Mouse (Mus musculus) liver, embryonic 12.5 days (tissue): ENCODE measurements at regions not wholly inside any gene's neighbourhood (a gene's known extent, or its start where the extent isn't known, plus 50 kb on each side); places are given as distances from the start of the nearest gene placed in this dataset.

Experiments used
- ATAC-seq: fragments of 200-750 bp; cut with Nextera tagmentation; 2 replicates; pipeline ENCODE4 v1.8.0; 2017; ENCODE audit warnings: moderate number of reproducible peaks, mild to moderate bottlenecking, moderate library complexity
- H3K27ac ChIP-seq: fragments of 300-500 bp; sonication (generic); 2 replicates; pipeline ENCODE4 v1.5.1; 2016; ENCODE audit warnings: mild to moderate bottlenecking
- H3K27me3 ChIP-seq: fragments of 300-500 bp; sonication (generic); replicated peaks from 2 replicates; pipeline ENCODE4 v1.6.1; 2016; ENCODE audit warnings: mild to moderate bottlenecking, moderate library complexity
- H3K36me3 ChIP-seq: fragments of 300-500 bp; sonication (generic); 2 replicates; pipeline ENCODE4 v1.6.1; 2016; ENCODE audit warnings: mild to moderate bottlenecking, moderate library complexity
- H3K4me1 ChIP-seq: fragments of 300-500 bp; sonication (generic); 2 replicates; pipeline ENCODE4 v1.6.1; 2016
- H3K4me2 ChIP-seq: fragments of 300-500 bp; sonication (generic); 2 replicates; pipeline ENCODE4 v1.6.1; 2016; ENCODE audit warnings: mild to moderate bottlenecking, moderate library complexity
- H3K4me3 ChIP-seq: fragments of 300-500 bp; sonication (generic); 2 replicates; pipeline ENCODE4 v1.5.1; 2016; ENCODE audit warnings: mild to moderate bottlenecking, moderate library complexity
- H3K9ac ChIP-seq: fragments of 300-500 bp; sonication (generic); 2 replicates; pipeline ENCODE4 v1.6.1; 2016; ENCODE audit warnings: mild to moderate bottlenecking, moderate library complexity
- H3K9me3 ChIP-seq: fragments of 300-500 bp; sonication (generic); replicated peaks from 2 replicates; pipeline ENCODE4 v1.6.1; 2016; ENCODE audit warnings: mild to moderate bottlenecking, moderate library complexity
- WGBS: fragments of 180-500 bp; shearing (Covaris S2); methylation state at CpG from one replicate; pipeline ENCODE4 v1.1.7; 2016; ENCODE audit not compliant: insufficient replicate concordance; 5-methylcytosine and 5-hydroxymethylcytosine counted together

DNA sequence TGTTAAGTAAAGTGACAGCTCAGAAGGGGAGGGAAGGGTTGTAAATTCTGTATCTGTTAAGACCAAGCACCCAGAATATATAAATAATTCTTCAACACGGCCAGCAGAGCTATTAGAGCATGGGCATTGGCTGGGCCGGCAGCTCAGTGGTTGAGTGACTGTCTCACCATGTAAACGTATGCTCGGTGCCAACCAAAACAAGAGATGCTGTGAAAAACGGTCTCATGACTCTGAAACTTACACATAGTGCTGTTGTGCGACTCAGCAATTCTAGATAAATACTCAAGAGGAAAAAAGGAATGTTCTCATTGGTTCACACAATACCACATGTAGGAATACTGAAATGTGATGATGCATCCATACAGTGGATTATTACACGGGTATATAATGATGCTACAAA, 111.8 kb downstream of the Gm12689 start:
- no peaks in the 10 kb centered on the region for H3K36me3 ChIP-seq
- no peak for ATAC-seq
- H3K27me3 ChIP-seq, result no peaks in the 10 kb centered on the region
- no peaks in the 10 kb centered on the region for H3K9me3 ChIP-seq
- H3K4me2 ChIP-seq, result no peak overlapping the region
- H3K9ac ChIP-seq, result no peak overlapping the region
- no peak overlapping the region for H3K4me3 ChIP-seq
- no peak overlapping the region for H3K27ac ChIP-seq
- H3K4me1 ChIP-seq, result no peaks in the 10 kb centered on the region
- WGBS, result 74% methylated on average over 7 of the region's 7 CpGs

DNA sequence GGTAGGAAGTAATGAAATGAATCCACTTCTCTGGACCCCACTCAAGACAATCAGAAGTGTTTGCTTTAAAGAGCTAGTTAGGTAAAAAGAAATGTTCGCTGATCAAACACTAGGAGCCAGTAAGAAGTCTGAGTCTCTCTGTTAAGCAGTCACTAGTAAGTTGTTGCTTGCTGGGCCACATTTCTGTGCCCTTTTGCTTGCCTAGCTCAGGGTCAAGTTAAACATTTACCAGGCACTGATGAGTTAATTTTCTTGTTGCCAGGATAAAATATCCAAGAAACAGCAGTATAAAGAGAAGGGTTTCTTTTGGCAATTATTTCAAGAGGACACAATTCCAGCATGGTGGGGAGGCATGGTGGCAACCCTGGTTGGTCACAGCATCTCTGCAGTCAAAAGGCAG, 127.7 kb downstream of the Gm12689 start:
- no peak overlapping the region for H3K27ac ChIP-seq
- H3K9me3 ChIP-seq, result no peaks in the 10 kb centered on the region
- H3K4me1 ChIP-seq, result no peaks in the 10 kb centered on the region
- H3K4me2 ChIP-seq, result no peak overlapping the region
- no peak overlapping the region for H3K4me3 ChIP-seq
- WGBS, result 34% methylated on average over 1 of the region's 1 CpGs
- H3K27me3 ChIP-seq, result no peaks in the 10 kb centered on the region
- H3K9ac ChIP-seq, result no peak overlapping the region
- no peaks in the 10 kb centered on the region for H3K36me3 ChIP-seq
- no peak for ATAC-seq

- no peaks in the 10 kb centered on the region for H3K4me1 ChIP-seq
- no peak overlapping the region for H3K27ac ChIP-seq
- peak overlapping the region; percentile 34; the same call in 1 of the 2 replicates for H3K4me2 ChIP-seq
- 35% methylated on average over 28 of the region's 28 CpGs for WGBS
- H3K27me3 ChIP-seq, result peaks cover 4% of the 10 kb centered on the region; the same call in 1 of the 2 replicates
- H3K9me3 ChIP-seq, result no peaks in the 10 kb centered on the region
- no peaks in the 10 kb centered on the region for H3K36me3 ChIP-seq
- ATAC-seq, result no peak
- H3K4me3 ChIP-seq, result no peak overlapping the region
- no peak overlapping the region for H3K9ac ChIP-seq
These were observed 149.5 kb downstream of the Gm12689 start for GRCm38 (mm10) chr4:99445077-99445754.

GRCm38 (mm10) chr4:99445755-99446128, 150.0 kb downstream of the Gm12689 start:
- peak overlapping the region; percentile 34; the same call in 1 of the 2 replicates for H3K4me2 ChIP-seq
- H3K9ac ChIP-seq, result no peak overlapping the region
- 53% methylated on average over 9 of the region's 9 CpGs for WGBS
- no peak overlapping the region for H3K4me3 ChIP-seq
- no peak for ATAC-seq
- no peak overlapping the region for H3K27ac ChIP-seq
- no peaks in the 10 kb centered on the region for H3K9me3 ChIP-seq
- H3K4me1 ChIP-seq, result no peaks in the 10 kb centered on the region
- peaks cover 4% of the 10 kb centered on the region; the same call in 1 of the 2 replicates for H3K27me3 ChIP-seq
- no peaks in the 10 kb centered on the region for H3K36me3 ChIP-seq

DNA sequence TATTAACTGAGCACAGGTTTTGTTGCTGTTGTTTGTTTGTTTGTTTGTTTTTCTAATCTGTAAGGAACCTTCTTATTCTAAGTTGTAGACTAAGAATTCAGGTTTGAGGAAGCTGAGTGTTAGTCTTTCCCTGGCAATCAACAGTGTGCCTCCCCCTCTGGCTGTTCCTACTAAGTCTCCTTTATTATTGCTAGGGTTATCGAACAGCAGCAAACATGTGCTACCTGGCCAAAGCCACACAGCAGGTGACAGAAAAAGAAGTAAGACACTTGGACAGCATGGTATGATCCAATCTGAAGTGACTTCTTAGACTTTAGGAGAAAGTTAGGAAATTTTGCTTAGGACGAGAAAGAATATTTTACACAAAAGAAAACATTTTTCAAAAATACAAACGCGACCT, 163.3 kb downstream of the Gm12689 start:
- Histone ChIP-seq H3K4me2 (no peak overlapping the region), H3K27ac (no peak overlapping the region), H3K4me3 (no peak overlapping the region), H3K36me3 (no peaks in the 10 kb centered on the region), H3K9ac (no peak overlapping the region), H3K27me3 (no peaks in the 10 kb centered on the region), H3K4me1 (no peaks in the 10 kb centered on the region), H3K9me3 (no peaks in the 10 kb centered on the region)
- WGBS, result 65% methylated on average over 4 of the region's 4 CpGs
- ATAC-seq, result no peak

- ATAC-seq, result no peak
- Histone ChIP-seq H3K4me2 (no peak overlapping the region), H3K9me3 (no peaks in the 10 kb centered on the region)
These were observed 163.7 kb downstream of the Gm12689 start for GRCm38 (mm10) chr4:99459436-99459835.

GRCm38 (mm10) chr4:99465493-99465892, 169.8 kb downstream of the Gm12689 start:
- no peaks in the 10 kb centered on the region for H3K4me1 ChIP-seq
- H3K9ac ChIP-seq, result no peak overlapping the region
- WGBS, result 66% methylated on average over 9 of the region's 9 CpGs
- H3K27me3 ChIP-seq, result no peaks in the 10 kb centered on the region
- H3K4me2 ChIP-seq, result no peak overlapping the region
- no peak for ATAC-seq
- H3K4me3 ChIP-seq, result no peak overlapping the region
- H3K27ac ChIP-seq, result no peak overlapping the region
- no peaks in the 10 kb centered on the region for H3K9me3 ChIP-seq
- H3K36me3 ChIP-seq, result no peaks in the 10 kb centered on the region

More at GRCm38 (mm10) chr4:99459436-99459835, 163.7 kb downstream of the Gm12689 start:
- WGBS, result 17% methylated on average over 14 of the region's 14 CpGs
- H3K4me3 ChIP-seq, result no peak overlapping the region
- no peak overlapping the region for H3K9ac ChIP-seq
- H3K36me3 ChIP-seq, result no peaks in the 10 kb centered on the region
- H3K27me3 ChIP-seq, result no peaks in the 10 kb centered on the region
- H3K27ac ChIP-seq, result no peak overlapping the region
- H3K4me1 ChIP-seq, result no peaks in the 10 kb centered on the region

DNA sequence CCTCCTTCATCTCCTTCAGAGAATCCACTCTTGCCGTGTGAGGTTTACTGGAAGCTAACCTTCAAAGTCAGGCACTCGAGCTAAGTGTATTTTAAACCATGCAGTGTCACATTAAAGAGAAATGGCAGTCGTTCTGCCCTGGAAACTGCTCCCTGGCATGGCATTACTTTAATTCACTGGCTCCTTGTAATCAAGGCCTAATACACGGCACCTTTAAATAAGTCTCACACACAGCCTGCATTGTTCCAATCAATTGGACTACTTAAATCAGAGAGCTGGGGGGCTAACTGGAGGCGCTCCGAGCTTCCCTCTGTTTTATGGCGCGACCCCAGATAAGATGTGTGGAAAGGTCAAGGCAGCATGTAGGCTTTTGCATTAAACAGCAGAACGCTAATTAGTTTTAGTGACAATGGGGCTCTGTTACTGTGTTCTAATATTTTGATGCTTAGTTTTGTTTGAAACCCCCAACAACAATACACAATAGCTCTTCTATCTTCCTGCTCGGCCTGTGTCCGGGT, 180.1 kb downstream of the Gm12689 start:
- no peak for ATAC-seq
- no peak overlapping the region for H3K4me2 ChIP-seq
- no peaks in the 10 kb centered on the region for H3K27me3 ChIP-seq
- H3K9me3 ChIP-seq, result no peaks in the 10 kb centered on the region
- H3K4me1 ChIP-seq, result no peaks in the 10 kb centered on the region
- no peak overlapping the region for H3K9ac ChIP-seq
- 51% methylated on average over 11 of the region's 11 CpGs for WGBS
- no peak overlapping the region for H3K4me3 ChIP-seq
- H3K36me3 ChIP-seq, result no peaks in the 10 kb centered on the region
- H3K27ac ChIP-seq, result no peak overlapping the region

DNA sequence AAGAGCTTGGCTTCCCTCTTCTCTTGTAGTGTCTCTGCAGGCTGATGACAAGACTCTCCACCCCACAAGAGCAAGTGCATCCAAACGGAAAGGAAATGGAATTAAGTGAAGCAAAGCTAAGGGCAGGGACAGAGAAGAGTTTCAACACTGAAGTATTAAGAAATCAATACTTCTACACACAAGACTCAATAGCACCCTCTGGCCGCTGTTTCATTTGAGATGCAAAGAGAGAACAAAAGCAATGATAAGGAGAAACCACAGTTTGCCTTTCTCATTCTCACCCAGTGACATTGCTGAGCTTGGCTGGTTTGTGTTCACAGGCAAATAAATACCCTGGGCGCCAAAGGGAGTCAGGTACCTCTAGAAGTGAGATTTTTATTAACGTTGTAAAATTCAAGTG, 171.8 kb upstream of the Foxd3 start:
- 42% methylated on average over 4 of the region's 4 CpGs for WGBS

GRCm38 (mm10) chr4:99491536-99492514, 164.3 kb upstream of the Foxd3 start:
- H3K4me3 ChIP-seq, result no peak overlapping the region
- no peak for ATAC-seq
- no peaks in the 10 kb centered on the region for H3K4me1 ChIP-seq
- no peak overlapping the region for H3K27ac ChIP-seq
- WGBS, result 61% methylated on average over 12 of the region's 12 CpGs
- H3K27me3 ChIP-seq, result no peaks in the 10 kb centered on the region
- no peaks in the 10 kb centered on the region for H3K9me3 ChIP-seq
- H3K9ac ChIP-seq, result no peak overlapping the region
- H3K4me2 ChIP-seq, result no peak overlapping the region
- H3K36me3 ChIP-seq, result no peaks in the 10 kb centered on the region

More for the DNA sequence above, 171.8 kb upstream of the Foxd3 start:
- Histone ChIP-seq H3K4me2 (no peak overlapping the region), H3K9ac (no peak overlapping the region), H3K36me3 (no peaks in the 10 kb centered on the region), H3K27me3 (no peaks in the 10 kb centered on the region), H3K4me1 (no peaks in the 10 kb centered on the region), H3K4me3 (no peak overlapping the region), H3K9me3 (no peaks in the 10 kb centered on the region), H3K27ac (no peak overlapping the region)
- ATAC-seq, result no peak

DNA sequence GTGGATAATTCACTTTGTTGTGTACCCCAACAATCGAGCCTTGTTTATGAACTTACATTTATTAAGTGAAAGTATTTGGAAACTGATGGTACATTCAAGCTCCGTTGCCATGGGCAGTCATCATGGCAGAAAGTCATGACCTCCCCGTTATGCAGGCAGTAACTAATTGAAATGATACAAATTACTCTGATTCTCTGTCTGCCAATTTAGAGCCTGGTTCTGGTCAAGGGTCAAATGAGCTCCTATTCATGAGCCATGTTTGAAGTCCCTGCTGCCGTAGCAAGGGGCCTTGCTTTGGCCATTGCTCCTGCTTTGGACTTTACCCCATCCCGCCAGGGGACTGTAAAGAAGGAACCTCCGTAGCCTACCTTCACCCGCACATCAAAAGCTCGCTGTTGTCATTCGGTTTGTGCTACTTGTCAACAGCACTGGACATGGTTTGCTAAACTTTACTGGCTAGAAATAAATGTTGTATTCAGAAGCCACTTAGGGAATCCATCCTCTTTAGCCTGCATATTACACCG, 152.8 kb upstream of the Foxd3 start:
- no peak overlapping the region for H3K4me2 ChIP-seq

GRCm38 (mm10) chr4:99511993-99512392, 144.1 kb upstream of the Foxd3 start:
- ATAC-seq, result no peak
- Histone ChIP-seq H3K27ac (no peak overlapping the region), H3K9ac (no peak overlapping the region), H3K4me3 (no peak overlapping the region), H3K36me3 (no peaks in the 10 kb centered on the region), H3K4me2 (no peak overlapping the region), H3K27me3 (no peaks in the 10 kb centered on the region), H3K9me3 (no peaks in the 10 kb centered on the region), H3K4me1 (no peaks in the 10 kb centered on the region)
- WGBS, result 64% methylated on average over 6 of the region's 6 CpGs

More for the DNA sequence above, 152.8 kb upstream of the Foxd3 start:
- H3K4me3 ChIP-seq, result no peak overlapping the region
- H3K9me3 ChIP-seq, result no peaks in the 10 kb centered on the region
- H3K9ac ChIP-seq, result no peak overlapping the region
- H3K27me3 ChIP-seq, result no peaks in the 10 kb centered on the region
- 73% methylated on average over 10 of the region's 10 CpGs for WGBS
- no peak for ATAC-seq
- no peak overlapping the region for H3K27ac ChIP-seq
- no peaks in the 10 kb centered on the region for H3K36me3 ChIP-seq
- no peaks in the 10 kb centered on the region for H3K4me1 ChIP-seq
